Mouse (Mus musculus) left cerebral cortex, adult 18-20 months (tissue): ENCODE results near the gene Tmem104. TPM values are rescaled to one million over a fixed set of nuclear protein-coding genes. Genes with fewer than 3 reads are reported as not detected.

ENCODE experiments used
- DNase-seq, 2 experiments: peaks; one replicate each; pipeline ENCODE4 v3.0.0; 2021 to 2022; ENCODE audit warnings: low spot score in 2 of 2, mixed read lengths in 1 of 2
- total RNA-seq, 2 experiments: library from RNA; stranded (reverse); gene quantifications; 2 replicates each; pipeline ENCODE4 v1.2.3; 2021

Gene Tmem104
- total RNA-seq, 2 experiments from 2014 or later = 14.9 to 16.2 TPM

- DNase-seq = no peak
Observed at GRCm38 (mm10) chr11:115259134-115259533, 71.8 kb downstream of the Tmem104 start.

GRCm38 (mm10) chr11:115262954-115263353 lies 75.7 kb downstream of the Tmem104 start:
- DNase-seq = no peak

DNA sequence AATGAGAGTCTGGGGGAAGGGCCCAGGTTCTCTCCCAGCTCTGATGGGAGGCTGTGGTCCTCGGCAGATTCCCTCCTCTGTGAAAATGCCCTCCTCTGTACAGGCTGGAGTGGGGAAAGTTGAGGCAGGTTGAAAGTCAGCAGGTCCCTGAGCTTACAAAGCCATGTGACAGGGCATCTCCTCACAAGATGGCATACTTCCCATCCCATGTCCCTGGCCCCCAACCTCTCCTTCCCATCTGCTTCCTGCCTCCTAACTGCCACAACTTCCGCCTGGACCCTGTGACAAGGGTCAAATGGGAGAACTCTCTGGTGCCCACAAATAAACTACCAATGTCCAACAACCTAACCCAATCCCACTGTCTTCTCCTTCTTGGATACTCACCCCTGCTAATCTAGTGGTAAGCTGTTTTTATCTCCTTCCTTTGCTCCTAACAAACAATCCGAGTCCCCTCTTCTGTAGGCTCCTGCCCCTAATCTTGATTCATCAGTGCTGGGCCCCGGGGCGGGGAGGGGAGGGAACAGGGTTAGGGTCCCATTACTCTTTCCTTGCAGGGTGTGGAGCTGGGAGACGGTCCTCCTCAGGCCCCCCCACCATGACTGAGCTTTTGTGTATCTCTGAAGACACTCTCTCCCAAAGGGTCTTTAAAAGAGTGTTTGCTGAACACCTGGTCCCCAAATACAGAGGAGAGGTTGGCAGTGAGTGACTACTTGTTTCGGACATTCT lies 77.0 kb downstream of the Tmem104 start:
- DNase-seq = no peak

- no peak for DNase-seq
Observed at GRCm38 (mm10) chr11:115264862-115265668, 77.8 kb downstream of the Tmem104 start.

DNA sequence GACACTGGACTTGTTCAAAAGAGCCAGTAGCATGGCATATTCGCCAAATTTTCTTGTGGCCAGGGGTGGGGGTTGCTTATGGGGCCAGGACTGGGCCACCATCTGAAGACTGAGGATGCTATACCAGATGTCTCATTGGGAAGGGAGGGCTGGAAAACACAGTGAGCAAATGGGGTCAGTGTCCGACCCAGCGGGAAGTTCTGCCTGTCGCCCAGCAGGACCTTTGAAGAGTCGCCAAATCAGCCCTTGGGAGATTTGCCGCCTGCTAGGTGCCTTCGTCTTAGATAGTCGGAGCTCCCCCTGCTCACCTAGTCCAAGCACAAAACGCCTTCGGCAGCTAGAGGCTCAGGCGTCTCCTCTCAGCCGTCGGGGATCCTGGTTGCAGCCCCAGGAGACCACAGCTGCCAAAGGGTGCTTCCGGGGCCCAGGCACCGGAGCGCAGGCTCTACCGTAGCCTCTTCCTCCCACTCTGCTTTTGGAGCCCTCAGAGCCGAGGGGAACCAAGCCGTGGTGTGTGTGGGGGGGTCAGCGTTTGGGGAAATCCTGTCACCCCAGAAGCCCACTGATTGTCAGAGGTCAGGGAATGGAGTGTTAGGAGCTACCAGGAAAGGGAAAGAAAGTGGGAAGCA lies 78.6 kb downstream of the Tmem104 start:
- DNase-seq = no peak

DNA sequence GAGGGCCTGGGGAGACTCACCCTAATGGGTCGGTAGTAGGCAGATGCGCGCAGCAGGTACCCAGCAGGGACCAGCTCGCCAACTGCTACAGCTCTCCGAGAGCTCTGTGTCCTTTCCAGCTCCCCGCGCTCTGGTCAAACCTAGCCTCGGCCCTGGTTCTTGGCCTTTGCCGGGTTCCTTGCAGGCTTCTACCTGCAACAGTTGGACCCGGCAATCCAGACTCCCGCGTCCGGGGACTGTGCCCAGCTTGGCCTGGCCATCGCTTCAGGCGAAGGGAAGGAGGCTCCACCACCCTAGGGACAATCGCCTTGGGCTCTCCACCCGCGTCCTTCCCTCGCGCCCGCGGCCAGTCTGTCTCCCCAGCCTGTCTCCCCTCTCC lies 79.1 kb downstream of the Tmem104 start:
- no peak for DNase-seq

GRCm38 (mm10) chr11:115267061-115267883 lies 80.0 kb downstream of the Tmem104 start, which contains the start of gene Grin2c:
TSS of gene Grin2c (minus strand) at chr11:115267243.
- no peak for DNase-seq

GRCm38 (mm10) chr11:115267958-115268357 lies 80.7 kb downstream of the Tmem104 start:
- DNase-seq = no peak

- no peak for DNase-seq
Observed at GRCm38 (mm10) chr11:115269330-115270066, 82.2 kb downstream of the Tmem104 start.

- peak; percentile 85 to 89 for DNase-seq
Observed at GRCm38 (mm10) chr11:115270148-115270861, 83.0 kb downstream of the Tmem104 start.

GRCm38 (mm10) chr11:115271052-115271451 lies 83.8 kb downstream of the Tmem104 start:
- DNase-seq = no peak

- no peak for DNase-seq
Observed at GRCm38 (mm10) chr11:115271481-115271880, 84.2 kb downstream of the Tmem104 start.

DNA sequence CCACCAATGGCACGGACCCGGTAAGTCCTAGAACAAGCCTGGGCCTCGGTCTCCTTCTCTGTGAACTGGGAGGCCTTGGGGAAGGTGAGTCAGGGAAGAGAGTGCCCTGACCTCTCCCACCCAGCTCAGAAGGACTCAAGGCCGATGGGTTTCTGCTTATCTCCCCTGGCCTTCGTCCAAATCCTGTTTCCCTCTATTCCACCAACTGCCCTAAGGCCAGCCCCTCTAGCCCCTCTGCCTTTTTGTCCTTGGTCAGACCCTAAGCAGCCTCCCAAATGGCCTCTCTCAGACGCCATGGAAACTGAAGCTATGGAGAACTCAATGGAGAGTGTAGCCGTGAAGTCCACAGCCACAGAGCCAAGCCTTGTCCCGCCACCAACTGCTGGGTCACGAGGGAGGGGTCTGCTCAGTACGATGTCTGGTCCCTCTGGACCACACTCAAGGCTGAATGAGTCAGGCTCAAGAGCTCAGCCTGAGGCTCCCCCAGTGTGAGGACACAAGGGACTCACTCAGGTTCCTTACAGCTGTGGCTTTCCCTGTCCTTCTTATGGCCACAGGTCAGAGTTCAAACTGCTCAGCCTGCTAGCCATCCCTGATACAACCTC lies 85.7 kb downstream of the Tmem104 start:
- no peak for DNase-seq

DNA sequence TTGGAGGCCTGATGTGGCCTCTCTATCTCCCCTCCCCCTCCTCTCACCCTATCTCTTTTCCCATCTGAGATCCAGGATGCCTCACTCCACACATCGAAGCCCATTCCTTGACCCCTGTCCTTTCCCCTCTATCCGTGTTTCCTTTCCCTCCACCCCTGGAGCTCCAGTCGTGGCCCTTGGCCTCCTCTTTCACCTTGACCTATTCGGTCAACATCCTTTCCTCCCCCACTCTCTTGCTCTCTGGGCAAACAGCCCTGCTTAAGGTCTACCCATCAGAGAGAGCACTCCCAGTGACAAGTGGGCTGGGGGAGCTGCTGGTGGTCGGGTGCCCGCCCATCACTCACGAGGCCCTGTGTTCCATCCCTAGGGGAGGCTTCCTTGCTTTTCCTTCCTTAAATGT lies 86.4 kb downstream of the Tmem104 start:
- DNase-seq = no peak

DNA sequence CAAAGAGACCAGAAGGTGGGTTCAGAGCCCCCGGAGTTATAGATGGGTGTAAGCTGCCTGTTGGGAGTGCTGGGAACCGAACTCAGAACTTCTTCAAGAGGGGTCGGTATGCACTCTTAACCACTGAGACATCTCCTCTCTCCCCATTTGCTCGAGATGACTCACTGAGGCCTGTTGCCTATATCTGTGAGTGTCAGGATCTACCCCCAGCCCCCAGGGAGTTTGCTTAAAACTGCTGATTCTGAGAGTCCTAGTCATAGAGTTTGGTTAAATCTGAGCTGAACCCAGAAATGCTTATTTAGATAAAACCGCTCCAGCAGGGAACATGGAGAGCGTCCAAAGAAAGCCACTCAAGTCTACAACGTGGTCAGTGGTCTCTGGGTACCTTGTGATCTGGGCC lies 86.9 kb downstream of the Tmem104 start:
- no peak for DNase-seq

DNA sequence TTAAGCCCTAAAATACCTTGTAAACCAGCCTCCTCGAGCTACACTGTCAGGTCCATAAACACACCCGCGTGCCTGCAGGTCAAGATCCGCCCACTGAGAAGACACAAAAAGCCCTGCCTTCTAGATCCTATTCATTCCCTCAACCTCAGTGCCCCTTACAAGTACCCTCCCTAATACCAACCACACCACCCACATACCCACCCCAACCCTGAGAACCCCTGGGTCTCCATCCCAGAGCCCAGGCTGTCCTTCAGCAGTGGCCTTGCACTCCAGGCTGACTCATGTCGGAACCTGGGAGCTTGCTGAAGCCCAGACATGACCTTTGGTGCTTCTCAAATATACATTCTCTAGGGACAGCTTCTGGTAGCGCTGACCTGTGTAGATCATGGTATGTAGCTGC lies 87.5 kb downstream of the Tmem104 start:
- DNase-seq = no peak

- no peak for DNase-seq
Observed at GRCm38 (mm10) chr11:115275509-115275908, 88.2 kb downstream of the Tmem104 start.

DNA sequence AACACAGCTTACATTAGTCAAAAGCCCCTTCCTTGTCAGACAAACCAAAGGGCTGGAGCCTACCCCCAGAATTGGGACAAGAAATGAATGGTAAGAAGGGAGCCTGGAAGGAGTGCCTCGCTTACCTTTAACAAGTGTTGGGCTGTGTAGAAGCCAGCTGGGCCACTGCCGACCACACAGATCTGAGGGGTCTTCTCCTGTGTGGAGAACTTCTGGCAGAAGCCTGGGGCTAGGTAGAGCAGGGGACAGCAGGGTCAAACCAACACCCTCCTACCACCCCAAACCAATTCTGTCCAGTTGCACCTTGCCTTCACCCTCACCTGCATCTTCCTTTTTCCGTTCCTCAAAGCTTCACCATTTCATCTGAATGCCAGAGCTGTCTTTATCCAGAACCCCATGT lies 88.7 kb downstream of the Tmem104 start:
- no peak for DNase-seq
